8 mouse cellular contexts compared by ENCODE assay signal in genomic region chr2:180070481-180071453, GRCm38 (mm10). TPM values are rescaled to one million over a fixed set of nuclear protein-coding genes. Genes with fewer than 3 reads are reported as not detected.
DNase-seq lines count a peak whose midpoint lies in the region; ATAC-seq and TF ChIP-seq lines count a peak whose summit lies in the region.

Gene Mtg2, plus strand, starts transcription at chr2:180070588.

- H3K9ac ChIP-seq in MEL (ENCODE audit: control insufficient read depth, low read depth, low read length, poor library complexity, severe bottlenecking) = peak within 1 kb of the TSS; percentile 99
- H3K9ac ChIP-seq in lung, embryonic 16.5 days (ENCODE audit: low read length) = peak within 1 kb of the TSS; percentile 69

- H3K4me3 ChIP-seq in MEL (ENCODE audit: control insufficient read depth in 1 of 2, insufficient read depth in 1 of 2, low read depth in 2 of 2, low read length in 2 of 2) = peak within 1 kb of the TSS; percentile 86 to 92
- peak within 1 kb of the TSS; percentile 71 for H3K4me3 ChIP-seq in cerebellum, adult 2 months (replicated peaks; ENCODE audit: insufficient read depth, low read depth, low read length)
- H3K4me3 ChIP-seq in lung, embryonic 16.5 days (ENCODE audit: low read length) = peak within 1 kb of the TSS; percentile 70

- peaks cover 0 to 8% of the 10 kb centered on the region in 2 experiments; a peak in 3 of 4 replicates for H3K4me1 ChIP-seq in MEL (ENCODE audit: control insufficient read depth in 1 of 2, insufficient read depth in 2 of 2, low read length in 2 of 2)
- peaks cover 4% of the 10 kb centered on the region for H3K4me1 ChIP-seq in cerebellum, adult 2 months (ENCODE audit: control insufficient read depth, insufficient read depth, low read length)
- peaks cover 7% of the 10 kb centered on the region for H3K4me1 ChIP-seq in lung, embryonic 16.5 days (replicated peaks; ENCODE audit: control insufficient read depth, insufficient read depth, low read length)

- TF ChIP-seq EP300 in MEL (IDR thresholded peaks at IDR 0.05; ENCODE audit: low read depth in 1 of 2, low read length in 2 of 2) = no peak

- H3K27ac ChIP-seq in MEL (ENCODE audit: control insufficient read depth, low read depth, low read length) = peak within 1 kb of the TSS; percentile 76
- peak within 1 kb of the TSS; percentile 30 for H3K27ac ChIP-seq in cerebellum, adult 2 months (ENCODE audit: insufficient read depth, low read length)
- H3K27ac ChIP-seq in lung, embryonic 16.5 days (ENCODE audit: low read length) = peak within 1 kb of the TSS; percentile 65

- TF ChIP-seq RAD21 in MEL (IDR thresholded peaks at IDR 0.05; ENCODE audit: low read depth, low read length) = no peak

- peaks cover 10% of the 10 kb centered on the region for H3K79me2 ChIP-seq in MEL (ENCODE audit: control insufficient read depth, insufficient read depth, low read length, poor library complexity)

- TF ChIP-seq POLR2A in MEL (IDR thresholded peaks at IDR 0.05; ENCODE audit: control insufficient read depth in 1 of 2, insufficient read depth in 1 of 2, low read depth in 1 of 2, low read length in 2 of 2, poor library complexity in 1 of 2) = peak; percentile 87 to 93; a peak in 3 of 4 replicates
- peak; percentile 92 for TF ChIP-seq POLR2A in cerebellum, adult 2 months (IDR thresholded peaks at IDR 0.05; ENCODE audit: borderline replicate concordance, insufficient read depth, low read length)

- peak; percentile 94 to 96 for ATAC-seq in hematopoietic stem cell, adult 5-6 weeks (replicated peaks in 1 of 2; ENCODE audit: insufficient read depth in 1 of 2, low FRiP score in 2 of 2, low TSS enrichment in 1 of 2, low read depth in 1 of 2, poor library complexity in 2 of 2, severe bottlenecking in 2 of 2)
- ATAC-seq in lung, embryonic 16.5 days (ENCODE audit: low read depth) = peak; percentile 98

- TF ChIP-seq CTCF in MEL (IDR thresholded peaks at IDR 0.05 in 2 of 3, conservative IDR thresholded peaks at IDR 0.05 in 1 of 3; ENCODE audit: control insufficient read depth in 1 of 3, insufficient read depth in 1 of 3, low read depth in 2 of 3, low read length in 3 of 3, poor library complexity in 1 of 3, severe bottlenecking in 1 of 3) = no peak
- no peak for TF ChIP-seq CTCF in cerebellum, adult 2 months (IDR thresholded peaks at IDR 0.05; ENCODE audit: borderline replicate concordance, insufficient read depth, low read depth, low read length)

- 1% methylated on average over 58 of the region's 58 CpGs for WGBS in cerebellum, adult 2 months
- WGBS in lung, embryonic 16.5 days = 5% methylated on average over 58 of the region's 58 CpGs

- H3K4me2 ChIP-seq in lung, embryonic 16.5 days (ENCODE audit: low read depth, low read length) = peak within 1 kb of the TSS; percentile 75

- H3K27me3 ChIP-seq in MEL (ENCODE audit: control insufficient read depth in 1 of 2, insufficient read depth in 2 of 2, low read length in 2 of 2) = no peaks in the 10 kb centered on the region
- H3K27me3 ChIP-seq in cerebellum, adult 2 months (ENCODE audit: control insufficient read depth, insufficient read depth, low read length) = no peaks in the 10 kb centered on the region
- H3K27me3 ChIP-seq in lung, embryonic 16.5 days (ENCODE audit: control insufficient read depth, insufficient read depth, low read depth, low read length) = no peaks in the 10 kb centered on the region

- H3K36me3 ChIP-seq in MEL (ENCODE audit: control insufficient read depth in 1 of 2, insufficient read depth in 2 of 2, low read length in 2 of 2) = peaks cover 0 to 5% of the 10 kb centered on the region in 2 experiments; a peak in 2 of 4 replicates
- H3K36me3 ChIP-seq in lung, embryonic 16.5 days (ENCODE audit: control insufficient read depth, insufficient read depth, low read length) = 0 out of 2 replicates have a peak, but pooled peaks cover 2% of the 10 kb centered on the region

- no peaks in the 10 kb centered on the region for H3K9me3 ChIP-seq in MEL (replicated peaks; ENCODE audit: insufficient read depth, low read length)
- H3K9me3 ChIP-seq in lung, embryonic 16.5 days (ENCODE audit: control insufficient read depth, low read length) = no peaks in the 10 kb centered on the region

- DNase-seq in MEL (ENCODE audit: low read depth, low spot score) = peak; percentile 93
- peak; percentile 95 to 98 for DNase-seq in cerebellum, adult 2 months
- peak; percentile 88 for DNase-seq in forelimb bud, embryonic 11.5 days (ENCODE audit: low read depth, low spot score)
- peak; percentile 87 for DNase-seq in layer of hippocampus, adult 9-10 months (ENCODE audit: low spot score)
- DNase-seq in ovary, postnatal 10 days (ENCODE audit: low spot score) = peak; percentile 93
- DNase-seq in thymus, postnatal 10 days (ENCODE audit: low spot score in 2 of 2) = peak; percentile 89 to 93

TF ChIP-seq in MEL, 35 proteins besides CTCF, POLR2A, EP300 and RAD21:
- peak; percentile 96 for TF ChIP-seq MXI1 (IDR thresholded peaks at IDR 0.05; ENCODE audit: low read depth, low read length)
- peak; percentile 71; the same call in 1 of the 2 replicates for TF ChIP-seq MYC (IDR thresholded peaks at IDR 0.05; ENCODE audit: low read depth, low read length)
- no peak for TF ChIP-seq USF2 (IDR thresholded peaks at IDR 0.05; ENCODE audit: borderline replicate concordance in 1 of 2, insufficient read depth in 1 of 2, low read depth in 1 of 2, low read length in 2 of 2)
- no peak for TF ChIP-seq GABPA (IDR thresholded peaks at IDR 0.05; ENCODE audit: low read depth, low read length)
- peak; percentile 90 for TF ChIP-seq SIN3A (IDR thresholded peaks at IDR 0.05; ENCODE audit: low read length)
- TF ChIP-seq TBP (IDR thresholded peaks at IDR 0.05; ENCODE audit: low read depth, low read length) = peak; percentile 67
- TF ChIP-seq SMC3 (IDR thresholded peaks at IDR 0.05; ENCODE audit: low read depth, low read length) = no peak
- peak; percentile 87 for TF ChIP-seq MAZ (IDR thresholded peaks at IDR 0.05; ENCODE audit: low read depth, low read length)
- no peak for TF ChIP-seq MAFK (IDR thresholded peaks at IDR 0.05; ENCODE audit: borderline replicate concordance, low read depth, low read length)
- TF ChIP-seq HCFC1 (IDR thresholded peaks at IDR 0.05; ENCODE audit: low read depth, low read length) = peak; percentile 93
- TF ChIP-seq NRF1 (IDR thresholded peaks at IDR 0.05; ENCODE audit: insufficient read depth, low read depth, low read length, poor library complexity, severe bottlenecking) = peak; percentile 92
- no peak for TF ChIP-seq ZKSCAN1 (IDR thresholded peaks at IDR 0.05; ENCODE audit: low read depth, low read length)
- TF ChIP-seq USF1 (IDR thresholded peaks at IDR 0.05; ENCODE audit: low read depth, low read length) = peak; percentile 68
- TF ChIP-seq JUND (IDR thresholded peaks at IDR 0.05; ENCODE audit: low read depth, low read length) = no peak
- TF ChIP-seq POLR2AphosphoS2 (IDR thresholded peaks at IDR 0.05; ENCODE audit: low read length) = peak; percentile 95
- peak; percentile 80 for TF ChIP-seq ZMIZ1 (IDR thresholded peaks at IDR 0.05; ENCODE audit: low read depth, low read length)
- TF ChIP-seq KAT2A (conservative IDR thresholded peaks at IDR 0.05; ENCODE audit: low read depth, low read length) = peak; percentile 80; the same call in 1 of the 2 replicates
- no peak for TF ChIP-seq E2F4 (IDR thresholded peaks at IDR 0.05; ENCODE audit: borderline replicate concordance, low read depth, low read length)
- peak; percentile 53; the same call in 1 of the 2 replicates for TF ChIP-seq MAX (IDR thresholded peaks at IDR 0.05; ENCODE audit: low read length)
- peak; percentile 89 for TF ChIP-seq ELF1 (IDR thresholded peaks at IDR 0.05; ENCODE audit: low read depth, low read length)
- TF ChIP-seq NELFE (IDR thresholded peaks at IDR 0.05; ENCODE audit: low read depth, low read length) = peak; percentile 91

RNA-seq across cellular contexts. Expression of gene Mtg2, which starts in this region (rescaled TPM):
- total RNA-seq in MEL (2012; rRNA removed) = 35.2 and 41.2 TPM in 2 replicates
- polyA plus RNA-seq in MEL (2012; ENCODE audit: insufficient read depth in 1 of 2, insufficient read length in 2 of 2, low read depth in 1 of 2, low replicate concordance in 2 of 2, missing spikeins in 1 of 2) = 10 to 100 TPM in 1 of 2 experiments, not detected in 1; 30.9 TPM
- polyA plus RNA-seq in cerebellum, adult 2 months (2012; rRNA removed) = 28.5 and 28.7 TPM in 2 replicates
- 17.3 and 22.5 TPM in 2 replicates for total RNA-seq in hematopoietic stem cell, adult 5-6 weeks (2017)
- 26.3 and 27.4 TPM in 2 replicates for polyA plus RNA-seq in lung, embryonic 16.5 days (2015; fragmentation: Nextera tagmentation; extraction: Ambion mirVana)

Comparison
In these comparisons a context has a peak if more than half of its experiments do, and no peak if none do; other contexts are left out.
1. Peak in every context shown above with its lines: DNase-seq, ATAC-seq, H3K4me3 ChIP-seq and H3K27ac ChIP-seq.